In genomic region chr19:50374751-50375150, GRCm38 (mm10) we compare ENCODE assay signal across 8 mouse cellular contexts.
DNase-seq lines count a peak whose midpoint lies in the region; ATAC-seq lines count a peak whose summit lies in the region.

No protein-coding gene starts in this region.

- no peak for ATAC-seq in activated CD4-positive, CD25-positive, alpha-beta regulatory T cell, adult 4 months
- ATAC-seq in erythroid progenitor cell, adult 5-6 weeks (replicated peaks; ENCODE audit: low FRiP score, poor library complexity, severe bottlenecking): no peak

- intact Hi-C loops in left cerebral cortex, postnatal 36 days (cut with DNase I): no loop called here

- DNase-seq in adrenal gland, postnatal 14 days: peak; percentile 45
- no peak for DNase-seq in adrenal gland, adult 18-20 months (ENCODE audit: low spot score in 2 of 2)
- peak; percentile 24 to 26 for DNase-seq in left cerebral cortex, adult 18-20 months (ENCODE audit: low spot score in 2 of 2)
- DNase-seq in left cerebral cortex, postnatal 36 days (ENCODE audit: low spot score in 2 of 2): no peak
- DNase-seq in frontal cortex, postnatal 36 days (ENCODE audit: low spot score in 2 of 2): peak; percentile 21 to 23
- DNase-seq in layer of hippocampus, adult 9-11 months: peak; percentile 37

Comparison
In these comparisons a context has a peak if more than half of its experiments do, and no peak if none do; other contexts are left out.
1. DNase-seq: peak in adrenal gland, postnatal 14 days (single experiment), left cerebral cortex, adult 18-20 months (2 of 2), frontal cortex, postnatal 36 days (2 of 2) and layer of hippocampus, adult 9-11 months (single experiment); none in adrenal gland, adult 18-20 months (0 of 2) and left cerebral cortex, postnatal 36 days (0 of 2).